ENCODE assay signal across 8 mouse cellular contexts in genomic region chr16:91406585-91407220, GRCm38 (mm10). TPM values are rescaled to one million over a fixed set of nuclear protein-coding genes. Genes with fewer than 3 reads are reported as not detected.
DNase-seq lines count a peak whose midpoint lies in the region; ATAC-seq lines count a peak whose summit lies in the region.
"Had no signal": no experiment of that assay in that cellular context is flagged by ENCODE, and none has a peak within 500 bp of the region (broad histone marks: within the 10 kb centered on the region; RNA-seq: fewer than 3 reads in every experiment).

No protein-coding gene starts in this region.

- peak overlapping the region; percentile 94 for H3K4me2 ChIP-seq in heart, embryonic 11.5 days
- H3K4me2 ChIP-seq in lung, embryonic 16.5 days (ENCODE audit: low read depth, low read length): peak overlapping the region; percentile 60
- H3K4me2 ChIP-seq in neural tube, embryonic 13.5 days: peak overlapping the region; percentile 90

- H3K4me1 ChIP-seq in heart, embryonic 11.5 days (ENCODE audit: control insufficient read depth, insufficient read depth, low read length): peaks cover 14% of the 10 kb centered on the region
- peaks cover 29% of the 10 kb centered on the region for H3K4me1 ChIP-seq in lung, embryonic 16.5 days (replicated peaks; ENCODE audit: control insufficient read depth, insufficient read depth, low read length)
- peaks cover 16% of the 10 kb centered on the region for H3K4me1 ChIP-seq in neural tube, embryonic 13.5 days (replicated peaks)

- no peak; the same call in 1 of the 2 replicates for ATAC-seq in heart, embryonic 11.5 days (replicated peaks; ENCODE audit: insufficient number of reproducible peaks, low FRiP score, low TSS enrichment)
- peak; percentile 32 for ATAC-seq in lung, embryonic 16.5 days (ENCODE audit: low read depth)
- peak; percentile 52; the same call in 1 of the 2 replicates for ATAC-seq in neural tube, embryonic 13.5 days (ENCODE audit: low read depth)

- H3K4me3 ChIP-seq in heart, embryonic 11.5 days (ENCODE audit: low read depth, low read length): peak overlapping the region; percentile 89
- peak overlapping the region; percentile 93 for H3K4me3 ChIP-seq in lung, embryonic 16.5 days (ENCODE audit: low read length)
- H3K4me3 ChIP-seq in neural tube, embryonic 13.5 days: peak overlapping the region; percentile 55

- no peaks in the 10 kb centered on the region for H3K27me3 ChIP-seq in heart, embryonic 11.5 days (ENCODE audit: control insufficient read depth, insufficient read depth, low read length)
- H3K27me3 ChIP-seq in lung, embryonic 16.5 days (ENCODE audit: control insufficient read depth, insufficient read depth, low read depth, low read length): no peaks in the 10 kb centered on the region
- H3K27me3 ChIP-seq in neural tube, embryonic 13.5 days: 0 out of 2 replicates have a peak, but pooled peaks cover 6% of the 10 kb centered on the region

- H3K36me3 ChIP-seq in heart, embryonic 11.5 days (ENCODE audit: control insufficient read depth, insufficient read depth, low read length): peaks cover 7% of the 10 kb centered on the region
- peaks cover 11% of the 10 kb centered on the region for H3K36me3 ChIP-seq in lung, embryonic 16.5 days (ENCODE audit: control insufficient read depth, insufficient read depth, low read length)
- H3K36me3 ChIP-seq in neural tube, embryonic 13.5 days: peaks cover 9% of the 10 kb centered on the region

- peak overlapping the region; percentile 96 for H3K9ac ChIP-seq in heart, embryonic 11.5 days (ENCODE audit: low read depth, low read length)
- H3K9ac ChIP-seq in lung, embryonic 16.5 days (ENCODE audit: low read length): peak overlapping the region; percentile 96
- H3K9ac ChIP-seq in neural tube, embryonic 13.5 days: peak overlapping the region; percentile 77

- H3K27ac ChIP-seq in heart, embryonic 11.5 days (ENCODE audit: low read depth, low read length): peak overlapping the region; percentile 78
- peak overlapping the region; percentile 97 for H3K27ac ChIP-seq in lung, embryonic 16.5 days (ENCODE audit: low read length)
- H3K27ac ChIP-seq in neural tube, embryonic 13.5 days (replicated peaks): no peak overlapping the region

- under 1% methylated on average over 13 of the region's 13 CpGs for WGBS in heart, embryonic 11.5 days (ENCODE audit: insufficient replicate concordance)
- WGBS in lung, embryonic 16.5 days: under 1% methylated on average over 13 of the region's 13 CpGs
- WGBS in neural tube, embryonic 13.5 days: under 1% methylated on average over 13 of the region's 13 CpGs

- DNase-seq in urinary bladder, adult 18-20 months (ENCODE audit: low spot score in 2 of 2): peak; percentile 29 to 65
- no peak for DNase-seq in urinary bladder, postnatal 4 days (ENCODE audit: low spot score in 2 of 2)
- DNase-seq in embryo, embryonic 9.5 days (ENCODE audit: extremely low spot score): peak; percentile 29
- DNase-seq in kidney, adult 9 months: peak; percentile 74

- no peaks in the 10 kb centered on the region for H3K9me3 ChIP-seq in heart, embryonic 11.5 days (replicated peaks; ENCODE audit: control insufficient read depth, low read length)
- no peaks in the 10 kb centered on the region for H3K9me3 ChIP-seq in lung, embryonic 16.5 days (ENCODE audit: control insufficient read depth, low read length)
- H3K9me3 ChIP-seq in neural tube, embryonic 13.5 days: no peaks in the 10 kb centered on the region

RNA-seq across cellular contexts. Expression of gene Il10rb, which starts 0.7 kb away (rescaled TPM):
- 38.6 and 46.9 TPM in 2 replicates for polyA plus RNA-seq in heart, embryonic 11.5 days (2014; fragmentation: Nextera tagmentation; extraction: Ambion mirVana)
- polyA plus RNA-seq in lung, embryonic 16.5 days (2015; fragmentation: Nextera tagmentation; extraction: Ambion mirVana): 56.8 and 61.5 TPM in 2 replicates
- polyA plus RNA-seq in neural tube, embryonic 13.5 days (2015; fragmentation: Nextera tagmentation; extraction: Ambion mirVana): 11.8 and 13.1 TPM in 2 replicates

RNA-seq across cellular contexts. Expression of gene Gm21970, which starts 15.2 kb away (rescaled TPM):
- polyA plus RNA-seq in heart, embryonic 11.5 days (2014; fragmentation: Nextera tagmentation; extraction: Ambion mirVana): not detected in 2 replicates
- not detected in 2 replicates for polyA plus RNA-seq in lung, embryonic 16.5 days (2015; fragmentation: Nextera tagmentation; extraction: Ambion mirVana)
- polyA plus RNA-seq in neural tube, embryonic 13.5 days (2015; fragmentation: Nextera tagmentation; extraction: Ambion mirVana): not detected in 2 replicates
- polyA plus RNA-seq: frontal cortex, adult 2 months had no signal

RNA-seq across cellular contexts. Expression of gene Ifnar2, which starts 34.1 kb away (rescaled TPM):
- 53.9 and 55.6 TPM in 2 replicates for polyA plus RNA-seq in heart, embryonic 11.5 days (2014; fragmentation: Nextera tagmentation; extraction: Ambion mirVana)
- polyA plus RNA-seq in lung, embryonic 16.5 days (2015; fragmentation: Nextera tagmentation; extraction: Ambion mirVana): 69.6 and 73.0 TPM in 2 replicates
- 39.9 and 40.6 TPM in 2 replicates for polyA plus RNA-seq in neural tube, embryonic 13.5 days (2015; fragmentation: Nextera tagmentation; extraction: Ambion mirVana)

Comparison
In these comparisons a context has a peak if more than half of its experiments do, and no peak if none do; other contexts are left out.
1. DNase-seq: peak in urinary bladder, adult 18-20 months (2 of 2), embryo, embryonic 9.5 days (single experiment) and kidney, adult 9 months (single experiment); none in urinary bladder, postnatal 4 days (0 of 2).
2. Peak in every context shown above with its lines, with median percentiles within 50 percentile points of each other: H3K4me2 ChIP-seq, H3K4me3 ChIP-seq and H3K9ac ChIP-seq.